Mouse (Mus musculus) heart, adult 2 months (tissue): ENCODE data around the gene Acot4. TPM values are rescaled to one million over a fixed set of nuclear protein-coding genes. Genes with fewer than 3 reads are reported as not detected.
"Not testable (repeated sequence)": the region's sequence is repeated elsewhere in the genome, so short reads cannot be mapped to it uniquely, and the experiment has no call there.

Experiments used
- DNase-seq, 2 experiments: peaks; one replicate each; pipeline ENCODE4 v3.0.0; 2021
- H3K27ac ChIP-seq: fragments of 200-600 bp; 2 replicates; pipeline ENCODE4 v1.8.1; 2022
- H3K27me3 ChIP-seq: fragments of 200-500 bp; 2 replicates; pipeline ENCODE4 v1.6.1; 2012; ENCODE audit warnings: mild to moderate bottlenecking, low read length, inconsistent platforms, mixed read lengths; ENCODE audit not compliant: control insufficient read depth, insufficient read depth
- H3K36me3 ChIP-seq: fragments of 200-500 bp; 2 replicates; pipeline ENCODE4 v1.6.1; 2012; ENCODE audit warnings: low read length, inconsistent platforms; ENCODE audit not compliant: control insufficient read depth, insufficient read depth
- H3K4me1 ChIP-seq: fragments of 200-500 bp; 2 replicates; pipeline ENCODE4 v1.6.1; 2011; ENCODE audit warnings: low read length; ENCODE audit not compliant: control insufficient read depth, insufficient read depth
- H3K4me3 ChIP-seq: fragments of 200-600 bp; 2 replicates; pipeline ENCODE4 v1.8.1; 2022
- H3K79me2 ChIP-seq: fragments of 200-500 bp; replicated peaks from 2 replicates; pipeline ENCODE4 v1.6.1; 2012; ENCODE audit warnings: mild to moderate bottlenecking, inconsistent platforms, low read length, moderate library complexity, mixed read lengths; ENCODE audit not compliant: control insufficient read depth, insufficient read depth
- H3K9ac ChIP-seq: fragments of 200-500 bp; 2 replicates; pipeline ENCODE4 v1.6.1; 2012; ENCODE audit warnings: low read depth, mild to moderate bottlenecking, control low read depth, inconsistent platforms, low read length, mixed read lengths
- CTCF ChIP-seq: fragments of 200-600 bp; IDR thresholded peaks from 2 replicates; pipeline ENCODE4 v1.8.1; 2022; ENCODE audit warnings: antibody characterized with exemption, mild to moderate bottlenecking, moderate library complexity
- EP300 ChIP-seq: fragments of 200-500 bp; IDR thresholded peaks from 2 replicates; pipeline ENCODE4 v1.6.1; 2011; ENCODE audit warnings: low read depth, low read length, control low read depth; ENCODE audit not compliant: insufficient read depth
- POLR2A ChIP-seq: fragments of 200-500 bp; IDR thresholded peaks from 2 replicates; pipeline ENCODE4 v1.6.1; 2011; ENCODE audit warnings: mild to moderate bottlenecking, low read depth, low read length, control low read depth; ENCODE audit not compliant: insufficient read depth
- WGBS: fragments of 180-500 bp; shearing (Covaris S2); methylation state at CpG from one replicate; pipeline ENCODE4 v1.1.7; 2018; 5-methylcytosine and 5-hydroxymethylcytosine counted together
- intact Hi-C: fragments of 180-260 bp; cut with DNase I; formaldehyde crosslinking; loops from one replicate; pipeline ENCODE4 v1.15.1; 2025
- polyA plus RNA-seq: library from polyadenylated mRNA; depleted of rRNA; stranded (reverse); fragments of >200 nt; gene quantifications from 2 replicates; pipeline ENCODE4 v1.2.3, GENCODE M21; 2012
- total RNA-seq, 2 experiments: library from RNA; stranded (reverse); gene quantifications; 2 replicates each; pipeline ENCODE4 v1.2.3; 2021

Acot4 gene
- total and polyA plus RNA-seq, 3 experiments, result 0.53 to 1.3 (median 0.91) TPM

DNA sequence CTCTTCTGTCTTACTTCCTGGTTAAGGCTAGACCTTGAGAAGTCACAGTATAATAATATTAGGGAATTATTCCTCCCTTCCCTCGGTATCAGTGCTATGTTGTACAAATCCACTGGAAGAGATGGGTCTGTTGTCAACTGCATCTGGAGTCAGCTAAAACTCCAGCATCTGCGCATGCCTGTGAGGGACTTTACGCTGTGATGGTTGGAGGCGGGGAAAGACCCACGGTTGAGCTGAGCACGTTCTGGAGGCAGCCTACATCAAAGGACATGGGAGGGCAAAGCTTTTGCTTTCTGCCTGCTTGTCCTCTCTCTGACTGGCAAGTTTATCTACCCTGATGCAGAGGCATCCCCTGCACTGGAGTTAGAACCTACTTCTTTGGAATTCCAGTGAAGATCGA is 12.3 kb upstream of the Acot4 start:
- Histone ChIP-seq H3K27me3 (no peaks in the 10 kb centered on the region), H3K27ac (no peak overlapping the region), H3K9ac (no peak overlapping the region), H3K79me2 (no peaks in the 10 kb centered on the region), H3K4me1 (no peaks in the 10 kb centered on the region), H3K36me3 (no peaks in the 10 kb centered on the region), H3K4me3 (no peak overlapping the region)
- no peak for DNase-seq
- TF ChIP-seq POLR2A, result no peak
- TF ChIP-seq EP300, result no peak
- TF ChIP-seq CTCF, result no peak
- intact Hi-C loops, result no loop called here
- WGBS, result 86% methylated on average over 7 of the region's 7 CpGs

DNA sequence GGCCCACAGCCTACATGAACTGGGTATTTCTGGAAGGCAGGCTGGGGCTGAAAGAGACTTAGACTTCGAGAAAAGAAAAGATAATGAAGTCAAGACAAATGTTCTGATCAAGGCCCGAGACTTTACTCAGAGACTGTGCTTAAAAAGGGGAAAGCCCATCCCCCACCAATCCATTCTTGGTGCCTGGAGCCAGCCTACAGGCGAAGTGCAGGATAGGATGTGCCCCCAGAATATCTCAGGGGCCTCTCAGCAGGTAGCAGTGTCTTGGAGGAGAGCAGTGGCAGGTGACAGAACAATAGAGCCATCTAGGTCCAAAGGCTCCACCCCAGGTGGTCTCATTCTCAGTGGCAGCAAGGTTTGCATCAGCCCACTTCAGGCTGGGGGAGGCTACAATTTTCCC is 9.9 kb upstream of the Acot4 start:
- H3K4me1 ChIP-seq, intact Hi-C loops, H3K27me3 ChIP-seq, DNase-seq, H3K4me3 ChIP-seq, H3K9ac ChIP-seq, H3K79me2 ChIP-seq, H3K27ac ChIP-seq, H3K36me3 ChIP-seq: not testable (repeated sequence)
- WGBS, result 75% methylated on average over 3 of the region's 3 CpGs

DNA sequence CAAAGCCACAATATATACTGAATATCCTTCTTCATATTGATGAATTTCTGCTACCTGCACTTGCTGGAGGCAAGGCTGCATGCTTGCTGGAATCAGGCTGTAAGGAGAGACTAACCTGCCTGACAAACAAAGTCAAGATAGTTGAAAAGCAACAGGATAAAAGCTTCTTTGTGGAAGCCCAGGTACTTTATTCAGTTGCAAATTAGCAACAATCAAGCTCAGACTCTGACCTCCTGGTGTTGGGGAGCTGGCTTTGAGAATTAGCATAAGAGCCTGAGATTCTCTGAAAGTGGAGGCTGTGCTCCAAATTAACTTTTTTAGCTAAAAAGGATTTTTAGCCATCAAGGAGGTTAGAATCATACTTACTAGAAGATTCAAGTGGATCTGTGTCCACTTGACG is 9.1 kb upstream of the Acot4 start:
- H3K4me1 ChIP-seq, H3K4me3 ChIP-seq, H3K9ac ChIP-seq, H3K27ac ChIP-seq, H3K79me2 ChIP-seq, intact Hi-C loops, H3K36me3 ChIP-seq, DNase-seq, H3K27me3 ChIP-seq: not testable (repeated sequence)
- WGBS, result 100% methylated on average over 1 of the region's 1 CpGs

DNA sequence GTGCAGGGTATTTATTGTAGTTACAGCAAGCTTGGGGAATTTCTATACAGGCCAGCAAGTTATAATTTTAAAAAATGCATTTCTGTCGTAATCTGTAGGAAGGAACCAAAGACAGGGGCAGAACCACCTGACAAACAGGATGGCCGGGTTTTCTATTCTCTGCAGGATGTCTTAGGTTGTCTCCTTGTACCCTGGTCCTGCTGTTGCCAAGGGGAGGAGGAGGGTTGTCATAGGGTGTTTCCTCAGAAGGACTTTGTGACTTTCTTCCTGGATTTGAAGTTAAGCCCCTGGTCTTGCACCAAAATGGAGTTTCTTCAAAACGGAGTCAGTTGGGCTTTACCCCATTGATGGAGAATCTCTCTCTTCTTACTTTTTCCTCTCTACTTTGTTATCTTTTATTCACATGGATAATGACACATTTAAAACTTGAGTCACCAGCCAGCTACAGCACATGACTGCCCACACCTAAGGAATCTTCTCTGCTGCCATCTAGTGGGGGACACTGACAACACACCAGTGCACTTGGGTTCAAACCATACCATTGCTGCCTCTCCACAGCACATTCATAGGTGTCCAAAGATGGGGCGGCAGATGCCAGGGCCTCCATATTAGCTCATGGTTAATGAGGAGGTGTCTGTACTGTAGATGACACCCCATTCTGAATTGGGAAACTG is 7.4 kb upstream of the Acot4 start:
- DNase-seq, result peak; percentile 72 to 76
- intact Hi-C loops, result loop anchor here (1.0 to 10.0 kb wide), 3 partner anchors 43 to 316 kb away; partner anchors contain the start of gene Acot2
- TF ChIP-seq POLR2A (no peak), EP300 (peak; percentile 87; the same call in 1 of the 2 replicates), CTCF (peak; percentile 97)
- Histone ChIP-seq H3K36me3 (no peaks in the 10 kb centered on the region), H3K9ac (no peak overlapping the region), H3K4me1 (no peaks in the 10 kb centered on the region), H3K79me2 (no peaks in the 10 kb centered on the region), H3K27ac (no peak overlapping the region), H3K27me3 (no peaks in the 10 kb centered on the region), H3K4me3 (no peak overlapping the region)
- 39% methylated on average over 4 of the region's 4 CpGs for WGBS

DNA sequence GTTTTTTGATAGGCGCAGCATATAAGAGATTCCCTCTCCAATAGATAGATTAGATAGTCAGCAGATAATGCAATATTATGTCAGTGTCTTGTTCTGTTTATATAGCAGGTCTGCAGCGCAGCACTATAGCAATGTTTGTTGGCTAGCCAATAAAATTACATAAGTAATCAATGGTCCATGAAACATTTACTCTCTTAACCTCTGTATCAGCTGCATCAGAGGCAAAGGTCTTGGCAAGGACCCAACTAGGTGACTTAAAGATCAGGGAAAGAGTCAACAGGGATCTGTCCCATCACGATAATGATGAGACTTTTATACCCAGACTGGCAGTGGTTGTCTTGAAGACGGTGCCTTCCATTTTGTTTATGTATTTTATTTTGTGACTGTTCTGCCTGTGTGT is 5.3 kb upstream of the Acot4 start:
- no peak overlapping the region for H3K4me3 ChIP-seq
- no peak for TF ChIP-seq EP300
- TF ChIP-seq POLR2A, result no peak
- TF ChIP-seq CTCF, result no peak
- no peak for DNase-seq
- intact Hi-C loops, result loop anchor here (5.0 to 10.0 kb wide), 2 partner anchors 46 to 318 kb away; partner anchors contain the start of gene Acot2
- no peaks in the 10 kb centered on the region for H3K4me1 ChIP-seq
- no peaks in the 10 kb centered on the region; the same call in 1 of the 2 replicates for H3K79me2 ChIP-seq
- no peaks in the 10 kb centered on the region for H3K36me3 ChIP-seq
- H3K9ac ChIP-seq, result no peak overlapping the region
- no peak overlapping the region for H3K27ac ChIP-seq
- WGBS, result 93% methylated on average over 4 of the region's 4 CpGs
- no peaks in the 10 kb centered on the region for H3K27me3 ChIP-seq

DNA sequence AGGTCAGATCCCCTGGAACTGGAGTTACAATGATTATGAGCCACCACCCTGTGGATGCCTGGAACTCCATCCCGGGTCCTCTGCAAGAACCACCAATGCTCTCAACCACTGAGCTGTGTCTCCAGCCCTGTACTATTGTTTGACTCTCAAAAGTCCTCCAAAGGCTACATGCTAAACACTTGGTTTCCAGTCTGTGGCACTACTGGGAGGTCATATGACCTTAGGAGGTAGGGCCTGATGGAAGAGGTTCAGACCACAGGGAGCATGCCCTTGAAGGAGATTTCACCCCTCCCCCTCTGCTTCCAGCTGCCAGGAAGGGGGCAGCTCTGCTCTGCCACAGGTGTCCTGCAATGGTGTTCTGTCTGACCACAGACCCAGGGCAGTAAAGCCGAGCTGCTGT is 4.9 kb upstream of the Acot4 start:
- not testable (repeated sequence) for H3K4me3 ChIP-seq, H3K36me3 ChIP-seq, DNase-seq, H3K9ac ChIP-seq, H3K27me3 ChIP-seq, H3K27ac ChIP-seq, H3K4me1 ChIP-seq, H3K79me2 ChIP-seq
- 70% methylated on average over 2 of the region's 2 CpGs for WGBS
- intact Hi-C loops, result loop anchor here (5.0 to 10.0 kb wide), 2 partner anchors 46 to 319 kb away; partner anchors contain the start of gene Acot2
